ENCODE assay signal across 11 mouse cellular contexts in genomic region chr6:4455518-4455917, GRCm38 (mm10). TPM values are rescaled to one million over a fixed set of nuclear protein-coding genes. Genes with fewer than 3 reads are reported as not detected.
DNase-seq lines count a peak whose midpoint lies in the region; ATAC-seq lines count a peak whose summit lies in the region.
"Had no signal": no experiment of that assay in that cellular context is flagged by ENCODE, and none has a peak within 500 bp of the region (broad histone marks: within the 10 kb centered on the region; RNA-seq: fewer than 3 reads in every experiment).

No protein-coding gene starts in this region.

- 46% methylated on average over 5 of the region's 5 CpGs for WGBS in heart, embryonic 12.5 days
- 31% methylated on average over 5 of the region's 5 CpGs for WGBS in kidney, embryonic 15.5 days
- WGBS in embryonic facial prominence, embryonic 14.5 days: 39% methylated on average over 5 of the region's 5 CpGs
- 18% methylated on average over 5 of the region's 5 CpGs for WGBS in stomach, embryonic 16.5 days

- no peak for DNase-seq in heart, adult 8-10 months (ENCODE audit: low spot score)
- DNase-seq in kidney, postnatal 36 days: no peak
- no peak for DNase-seq in embryonic facial prominence, embryonic 14.5 days (ENCODE audit: low spot score)
- no peak for DNase-seq in layer of hippocampus, adult 8-10 months (ENCODE audit: low spot score in 2 of 2)
- DNase-seq: cerebellum, postnatal 25 days had no signal

- no peak overlapping the region for H3K4me3 ChIP-seq in heart, embryonic 12.5 days
- H3K4me3 ChIP-seq in kidney, embryonic 15.5 days (replicated peaks): no peak overlapping the region
- H3K4me3 ChIP-seq in embryonic facial prominence, embryonic 14.5 days (ENCODE audit: low read depth, low read length): no peak overlapping the region
- no peak overlapping the region for H3K4me3 ChIP-seq in stomach, embryonic 16.5 days (replicated peaks; ENCODE audit: low read length)

- no peaks in the 10 kb centered on the region for H3K9me3 ChIP-seq in heart, embryonic 12.5 days (replicated peaks)
- no peaks in the 10 kb centered on the region for H3K9me3 ChIP-seq in kidney, embryonic 15.5 days (replicated peaks)
- no peaks in the 10 kb centered on the region for H3K9me3 ChIP-seq in embryonic facial prominence, embryonic 14.5 days (ENCODE audit: control insufficient read depth, low read length)
- no peaks in the 10 kb centered on the region for H3K9me3 ChIP-seq in stomach, embryonic 16.5 days (replicated peaks; ENCODE audit: control insufficient read depth, low read length)

- no peaks in the 10 kb centered on the region for H3K27me3 ChIP-seq in heart, embryonic 12.5 days (replicated peaks)
- H3K27me3 ChIP-seq in kidney, embryonic 15.5 days: no peaks in the 10 kb centered on the region
- H3K27me3 ChIP-seq in embryonic facial prominence, embryonic 14.5 days (replicated peaks; ENCODE audit: control insufficient read depth, insufficient read depth, low read length): no peaks in the 10 kb centered on the region
- no peaks in the 10 kb centered on the region for H3K27me3 ChIP-seq in stomach, embryonic 16.5 days (ENCODE audit: control insufficient read depth, insufficient read depth, low read length)

- no peak overlapping the region for H3K4me2 ChIP-seq in heart, embryonic 12.5 days
- peak overlapping the region; percentile 12; the same call in 1 of the 2 replicates for H3K4me2 ChIP-seq in kidney, embryonic 15.5 days
- H3K4me2 ChIP-seq in embryonic facial prominence, embryonic 14.5 days (ENCODE audit: low read depth, low read length): no peak overlapping the region
- no peak overlapping the region for H3K4me2 ChIP-seq in stomach, embryonic 16.5 days (ENCODE audit: low read depth, low read length)
- H3K4me2 ChIP-seq: midbrain, embryonic 11.5 days had no signal

- peak overlapping the region; percentile 65; the same call in 1 of the 2 replicates for H3K27ac ChIP-seq in heart, embryonic 12.5 days (ENCODE audit: poor library complexity, severe bottlenecking)
- peak overlapping the region; percentile 90 for H3K27ac ChIP-seq in kidney, embryonic 15.5 days
- H3K27ac ChIP-seq in embryonic facial prominence, embryonic 14.5 days (replicated peaks; ENCODE audit: low read depth, low read length): peak overlapping the region; percentile 91
- H3K27ac ChIP-seq in stomach, embryonic 16.5 days (ENCODE audit: low read length): peak overlapping the region; percentile 64; the same call in 1 of the 2 replicates

- ATAC-seq in heart, embryonic 12.5 days (ENCODE audit: insufficient number of reproducible peaks, low FRiP score): no peak
- peak; percentile 19; the same call in 1 of the 2 replicates for ATAC-seq in kidney, embryonic 15.5 days (replicated peaks; ENCODE audit: low FRiP score)
- ATAC-seq in embryonic facial prominence, embryonic 14.5 days (ENCODE audit: low read depth): no peak
- no peak for ATAC-seq in stomach, embryonic 16.5 days (ENCODE audit: insufficient read depth, low FRiP score)
- ATAC-seq: CD4-positive, CD25-positive, alpha-beta regulatory T cell, adult 4 months; lung, postnatal 0 days had no signal

- peaks cover 12% of the 10 kb centered on the region for H3K4me1 ChIP-seq in heart, embryonic 12.5 days (replicated peaks)
- H3K4me1 ChIP-seq in kidney, embryonic 15.5 days: peaks cover 29% of the 10 kb centered on the region
- peaks cover 25% of the 10 kb centered on the region for H3K4me1 ChIP-seq in embryonic facial prominence, embryonic 14.5 days (ENCODE audit: control insufficient read depth, insufficient read depth, low read length)
- H3K4me1 ChIP-seq in stomach, embryonic 16.5 days (ENCODE audit: control insufficient read depth, insufficient read depth, low read length): peaks cover 13% of the 10 kb centered on the region

- H3K36me3 ChIP-seq in heart, embryonic 12.5 days: no peaks in the 10 kb centered on the region
- no peaks in the 10 kb centered on the region for H3K36me3 ChIP-seq in kidney, embryonic 15.5 days
- no peaks in the 10 kb centered on the region for H3K36me3 ChIP-seq in embryonic facial prominence, embryonic 14.5 days (ENCODE audit: control insufficient read depth, insufficient read depth, low read length)
- H3K36me3 ChIP-seq in stomach, embryonic 16.5 days (ENCODE audit: control insufficient read depth, insufficient read depth, low read length): no peaks in the 10 kb centered on the region

- no peak overlapping the region for H3K9ac ChIP-seq in heart, embryonic 12.5 days
- no peak overlapping the region for H3K9ac ChIP-seq in kidney, embryonic 15.5 days
- no peak overlapping the region for H3K9ac ChIP-seq in embryonic facial prominence, embryonic 14.5 days (ENCODE audit: low read depth, low read length)
- H3K9ac ChIP-seq in stomach, embryonic 16.5 days (ENCODE audit: low read length): no peak overlapping the region

RNA-seq across cellular contexts. Expression of gene Col1a2, which starts 49.1 kb away (rescaled TPM):
- polyA plus RNA-seq in heart, embryonic 12.5 days (2016; fragmentation: Nextera tagmentation; extraction: Ambion mirVana): 230 and 232 TPM in 2 replicates
- total RNA-seq in heart, adult 8-10 months (2022): 10 to 100 TPM; 37.7 to 60.4 (median 58.0) TPM
- 610 and 639 TPM in 2 replicates for polyA plus RNA-seq in kidney, embryonic 15.5 days (2015; fragmentation: Nextera tagmentation; extraction: Ambion mirVana)
- 2,526 and 3,098 TPM in 2 replicates for polyA plus RNA-seq in embryonic facial prominence, embryonic 14.5 days (2014; fragmentation: Nextera tagmentation; extraction: Ambion mirVana)
- 1,169 and 1,212 TPM in 2 replicates for polyA plus RNA-seq in stomach, embryonic 16.5 days (2015; fragmentation: Nextera tagmentation; extraction: Ambion mirVana)
- 10 to 100 TPM; 10.6 to 13.6 (median 12.7) TPM for total RNA-seq in layer of hippocampus, adult 8-10 months (2022)
